Mouse (Mus musculus): ENCODE results near the gene Cpz. TPM values are rescaled to one million over a fixed set of nuclear protein-coding genes. Genes with fewer than 3 reads are reported as not detected.

The Cpz gene
- polyA plus RNA-seq, 1 experiment: 1.4 TPM

DNA sequence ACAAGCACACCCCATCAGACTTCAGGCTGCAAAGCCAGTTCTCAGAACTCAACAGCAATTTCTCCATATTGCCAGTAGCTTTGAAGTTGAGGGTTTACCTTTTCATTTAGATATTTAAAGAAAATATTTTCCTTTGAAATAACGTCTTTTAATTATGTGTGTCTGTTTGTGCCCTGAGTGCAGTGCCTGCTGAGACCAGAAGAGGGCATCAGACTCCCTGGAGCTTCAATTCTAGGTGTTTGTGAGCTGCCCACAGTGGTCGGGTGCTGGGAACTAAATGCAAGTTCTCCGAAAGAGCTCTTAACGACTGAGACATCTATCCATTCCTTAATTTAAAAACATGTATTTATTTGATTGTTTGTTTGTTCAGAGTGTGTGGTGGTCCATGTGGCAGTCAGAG, 65.7 kb downstream of the Cpz start:
- Histone ChIP-seq H3K27me3 (ENCODE audit: control insufficient read depth, insufficient read depth, low read length) (no peaks in the 10 kb centered on the region), H3K27ac (ENCODE audit: control insufficient read depth, insufficient read depth, low read depth, low read length) (no peak overlapping the region), H3K36me3 (ENCODE audit: control insufficient read depth, insufficient read depth, low read length) (no peaks in the 10 kb centered on the region), H3K4me1 (ENCODE audit: control insufficient read depth, insufficient read depth, low read length) (no peaks in the 10 kb centered on the region), H3K4me3 (ENCODE audit: control insufficient read depth, low read depth, low read length) (no peak overlapping the region)
- no peak for TF ChIP-seq POLR2A (IDR thresholded peaks at IDR 0.05; ENCODE audit: control insufficient read depth, low read depth, low read length)
- TF ChIP-seq CTCF (IDR thresholded peaks at IDR 0.05; ENCODE audit: control insufficient read depth, insufficient read depth, insufficient replicate concordance, low read depth, low read length): peak; percentile 36; the same call in 1 of the 2 replicates

DNA sequence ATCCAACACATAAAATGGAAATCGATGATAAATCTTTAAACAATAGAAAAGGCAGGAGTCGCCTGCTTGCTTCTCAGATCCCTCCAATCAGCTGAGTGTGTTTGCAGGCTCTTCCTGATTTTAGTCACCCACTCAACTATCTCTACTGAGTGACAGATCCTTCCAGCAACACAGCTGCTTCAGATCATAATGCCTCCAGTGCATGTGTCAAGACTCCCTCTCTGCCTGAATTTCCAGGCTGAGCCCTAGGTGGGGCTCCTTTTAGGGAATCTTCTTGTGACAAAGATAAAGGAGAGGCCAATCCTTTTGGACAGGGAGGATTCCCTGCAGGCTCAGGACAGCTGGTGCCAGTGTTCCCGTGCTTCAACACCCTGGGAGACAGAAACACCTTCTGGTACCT, 67.2 kb downstream of the Cpz start:
- no peaks in the 10 kb centered on the region for H3K27me3 ChIP-seq (ENCODE audit: control insufficient read depth, insufficient read depth, low read length)
- TF ChIP-seq CTCF (IDR thresholded peaks at IDR 0.05; ENCODE audit: control insufficient read depth, insufficient read depth, insufficient replicate concordance, low read depth, low read length) (no peak), POLR2A (IDR thresholded peaks at IDR 0.05; ENCODE audit: control insufficient read depth, low read depth, low read length) (no peak)
- H3K27ac ChIP-seq (ENCODE audit: control insufficient read depth, insufficient read depth, low read depth, low read length): no peak overlapping the region
- H3K4me3 ChIP-seq (ENCODE audit: control insufficient read depth, low read depth, low read length): no peak overlapping the region
- H3K36me3 ChIP-seq (ENCODE audit: control insufficient read depth, insufficient read depth, low read length): no peaks in the 10 kb centered on the region
- no peaks in the 10 kb centered on the region for H3K4me1 ChIP-seq (ENCODE audit: control insufficient read depth, insufficient read depth, low read length)

- Histone ChIP-seq H3K36me3 (ENCODE audit: control insufficient read depth, insufficient read depth, low read length) (no peaks in the 10 kb centered on the region), H3K4me3 (ENCODE audit: control insufficient read depth, low read depth, low read length) (no peak overlapping the region), H3K27ac (ENCODE audit: control insufficient read depth, insufficient read depth, low read depth, low read length) (no peak overlapping the region), H3K4me1 (ENCODE audit: control insufficient read depth, insufficient read depth, low read length) (no peaks in the 10 kb centered on the region), H3K27me3 (ENCODE audit: control insufficient read depth, insufficient read depth, low read length) (no peaks in the 10 kb centered on the region)
- TF ChIP-seq CTCF (IDR thresholded peaks at IDR 0.05; ENCODE audit: control insufficient read depth, insufficient read depth, insufficient replicate concordance, low read depth, low read length): no peak
- TF ChIP-seq POLR2A (IDR thresholded peaks at IDR 0.05; ENCODE audit: control insufficient read depth, low read depth, low read length): no peak
Observed at GRCm38 (mm10) chr5:35457364-35457763, 68.1 kb downstream of the Cpz start.

GRCm38 (mm10) chr5:35454187-35454800, 71.2 kb downstream of the Cpz start:
- H3K27ac ChIP-seq (ENCODE audit: control insufficient read depth, insufficient read depth, low read depth, low read length): no peak overlapping the region
- H3K27me3 ChIP-seq (ENCODE audit: control insufficient read depth, insufficient read depth, low read length): no peaks in the 10 kb centered on the region
- no peaks in the 10 kb centered on the region for H3K36me3 ChIP-seq (ENCODE audit: control insufficient read depth, insufficient read depth, low read length)
- no peak overlapping the region for H3K4me3 ChIP-seq (ENCODE audit: control insufficient read depth, low read depth, low read length)
- TF ChIP-seq CTCF (IDR thresholded peaks at IDR 0.05; ENCODE audit: control insufficient read depth, insufficient read depth, insufficient replicate concordance, low read depth, low read length): no peak
- TF ChIP-seq POLR2A (IDR thresholded peaks at IDR 0.05; ENCODE audit: control insufficient read depth, low read depth, low read length): no peak
- H3K4me1 ChIP-seq (ENCODE audit: control insufficient read depth, insufficient read depth, low read length): no peaks in the 10 kb centered on the region

Other genes starting within 250 kb of the Cpz start
- gene Adra2c, start 247.4 kb downstream of the Cpz start, polyA plus RNA-seq (2012; rRNA removed): 0.10 and 0.26 TPM in 2 replicates
- 19.1 and 24.0 TPM in 2 replicates for gene Hmx1, start 136.6 kb downstream of the Cpz start, polyA plus RNA-seq (2012; rRNA removed)
- gene Trmt44, start 49.4 kb upstream of the Cpz start, polyA plus RNA-seq (2012; rRNA removed): 4.7 and 4.8 TPM in 2 replicates
- gene Acox3, start 57.3 kb upstream of the Cpz start, polyA plus RNA-seq (2012; rRNA removed): 45.2 and 52.9 TPM in 2 replicates
- 14.8 and 15.0 TPM in 2 replicates for gene Htra3, start 154.1 kb upstream of the Cpz start, polyA plus RNA-seq (2012; rRNA removed)
- gene Sh3tc1, start 214.3 kb upstream of the Cpz start, polyA plus RNA-seq (2012; rRNA removed): 0.59 and 0.72 TPM in 2 replicates
- 1.2 and 1.7 TPM in 2 replicates for gene Ablim2, start 232.2 kb upstream of the Cpz start, polyA plus RNA-seq (2012; rRNA removed)